Mouse (Mus musculus): ENCODE measurements around the gene Ngfr.
"Not testable (repeated sequence)": the region's sequence is repeated elsewhere in the genome, so short reads cannot be mapped to it uniquely, and the experiment has no call there.

GRCm38 (mm10) chr11:95607286-95607685 is 19.8 kb upstream of the Ngfr start:
- TF ChIP-seq POLR2A (IDR thresholded peaks at IDR 0.05; ENCODE audit: borderline replicate concordance, extremely low read depth, insufficient read depth, insufficient read length, poor library complexity, severe bottlenecking); CTCF (IDR thresholded peaks at IDR 0.05; ENCODE audit: borderline replicate concordance, extremely low read depth, insufficient read depth, insufficient read length): not testable (repeated sequence)
